Mouse (Mus musculus): ENCODE measurements around the gene Abca1.
A peak's percentile ranks its signal among the peaks of the same experiment; 100 is the strongest.

Gene Abca1

DNA sequence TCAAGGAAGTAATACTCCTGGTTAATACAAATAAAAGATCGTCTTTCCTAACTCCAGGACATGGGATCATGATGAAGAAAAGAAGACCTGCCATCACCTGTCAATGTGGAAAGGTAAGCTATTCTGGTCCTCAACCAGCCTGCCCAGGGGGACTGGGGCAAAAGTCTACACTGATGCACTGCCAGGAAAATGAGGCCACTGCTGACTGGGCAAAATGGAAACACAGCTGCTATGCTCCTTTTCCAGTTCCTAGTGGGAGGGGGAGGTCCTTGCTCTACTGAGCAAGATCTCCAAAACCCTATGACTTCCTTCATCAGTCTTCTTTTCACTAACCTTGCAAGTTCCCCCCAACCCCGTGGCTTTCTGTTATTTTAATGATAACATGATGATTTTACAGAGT is 73.1 kb downstream of the Abca1 start:
- DNase-seq (ENCODE audit: low spot score in 2 of 2) = no peak

DNA sequence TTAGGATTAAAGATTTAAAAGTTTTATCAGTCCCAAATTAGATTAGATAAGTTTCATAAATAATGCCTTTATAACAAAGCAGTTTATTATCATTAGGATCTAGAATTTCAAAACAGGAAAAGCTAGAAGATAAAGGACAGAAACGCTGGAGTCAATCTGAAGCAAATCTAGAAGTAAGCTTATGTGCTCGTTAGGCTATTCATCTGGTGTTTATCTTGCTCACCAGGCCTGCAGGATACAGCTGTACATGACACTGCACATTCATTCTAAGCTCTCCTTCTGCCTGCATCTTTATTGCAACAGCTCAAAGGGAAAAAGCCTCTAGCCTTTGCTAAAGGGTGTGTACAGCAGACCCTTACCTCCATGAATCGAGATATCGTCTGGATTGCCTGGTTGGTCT is 74.1 kb downstream of the Abca1 start:
- no peak for DNase-seq (ENCODE audit: low spot score in 2 of 2)

DNA sequence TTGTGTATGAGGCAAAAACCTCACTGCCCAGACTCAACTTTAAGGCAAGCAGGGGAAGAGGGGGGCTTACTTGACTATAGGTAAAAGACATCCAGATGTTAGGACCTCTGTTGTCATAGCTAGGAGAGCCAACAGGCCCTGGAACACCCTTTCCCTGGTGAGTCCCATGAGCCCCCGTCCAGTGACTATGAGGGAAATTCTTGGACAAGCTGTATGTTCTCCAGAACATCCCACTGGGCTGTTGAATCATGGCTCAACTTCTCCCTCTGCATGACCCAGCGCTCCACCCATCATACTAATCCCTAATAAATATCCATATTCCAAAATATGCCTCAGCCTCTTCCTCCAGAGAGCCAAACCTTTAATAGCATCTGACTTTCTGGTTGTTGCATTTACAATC is 76.6 kb downstream of the Abca1 start:
- no peak for DNase-seq (ENCODE audit: low spot score in 2 of 2)

DNA sequence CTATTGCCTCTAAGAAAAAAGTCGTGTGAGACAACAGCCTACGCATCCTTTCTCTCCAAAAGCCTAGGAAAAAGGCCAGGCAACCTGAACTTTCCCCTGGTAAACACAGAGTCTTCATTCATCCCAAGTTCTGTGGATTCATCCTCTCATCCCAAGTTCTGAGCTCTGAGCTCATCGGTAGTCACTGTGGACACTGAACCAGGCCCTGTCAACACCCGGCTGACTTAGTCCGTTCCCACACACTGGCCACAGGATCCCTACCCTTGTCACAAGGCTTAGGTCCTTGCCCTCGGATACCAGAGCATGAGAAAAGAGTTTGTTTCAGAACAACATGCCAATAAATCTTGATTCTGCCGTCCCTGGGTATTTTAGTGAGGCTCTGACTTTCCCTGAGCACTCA is 77.2 kb downstream of the Abca1 start:
- no peak for DNase-seq (ENCODE audit: low spot score in 2 of 2)

DNA sequence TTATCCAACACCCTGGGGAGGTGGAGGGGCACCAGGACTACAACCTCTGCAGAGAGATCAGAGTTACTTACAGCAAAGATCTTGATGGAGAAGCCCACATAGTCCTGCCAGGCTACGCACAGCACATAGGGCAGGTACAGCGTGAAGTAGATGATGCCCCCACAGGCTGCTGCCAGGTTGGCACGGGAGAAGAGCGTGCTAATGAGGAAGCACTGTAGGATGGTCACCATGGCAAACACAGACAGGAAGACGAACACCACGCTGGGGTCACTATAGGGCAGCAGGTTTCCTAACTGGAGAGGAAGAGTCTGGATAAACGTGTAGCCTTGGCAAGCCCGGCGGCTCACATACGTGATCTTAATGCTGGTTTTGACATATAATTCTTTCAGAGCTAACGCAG is 77.8 kb downstream of the Abca1 start:
- DNase-seq (ENCODE audit: low spot score in 2 of 2) = no peak

DNA sequence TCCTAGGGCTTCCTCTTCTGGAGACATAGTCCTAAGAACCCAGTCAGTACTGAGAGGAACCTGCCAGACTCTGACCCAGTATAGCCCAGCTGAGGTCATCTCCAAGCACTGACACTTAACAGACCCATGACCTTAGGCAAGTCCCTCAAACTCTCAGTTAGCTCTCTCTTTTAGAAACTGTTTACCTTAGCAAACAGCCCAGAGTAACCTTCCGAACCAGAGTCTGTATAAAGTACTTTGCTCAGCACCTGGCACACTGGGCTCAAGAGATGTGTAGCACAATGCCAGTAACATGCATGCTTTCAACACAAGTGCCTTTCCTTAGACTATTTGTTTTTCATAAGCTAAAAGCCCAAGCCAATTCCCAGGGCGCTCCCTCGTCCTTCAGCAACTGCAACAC is 79.4 kb downstream of the Abca1 start:
- DNase-seq (ENCODE audit: low spot score in 2 of 2) = no peak

DNA sequence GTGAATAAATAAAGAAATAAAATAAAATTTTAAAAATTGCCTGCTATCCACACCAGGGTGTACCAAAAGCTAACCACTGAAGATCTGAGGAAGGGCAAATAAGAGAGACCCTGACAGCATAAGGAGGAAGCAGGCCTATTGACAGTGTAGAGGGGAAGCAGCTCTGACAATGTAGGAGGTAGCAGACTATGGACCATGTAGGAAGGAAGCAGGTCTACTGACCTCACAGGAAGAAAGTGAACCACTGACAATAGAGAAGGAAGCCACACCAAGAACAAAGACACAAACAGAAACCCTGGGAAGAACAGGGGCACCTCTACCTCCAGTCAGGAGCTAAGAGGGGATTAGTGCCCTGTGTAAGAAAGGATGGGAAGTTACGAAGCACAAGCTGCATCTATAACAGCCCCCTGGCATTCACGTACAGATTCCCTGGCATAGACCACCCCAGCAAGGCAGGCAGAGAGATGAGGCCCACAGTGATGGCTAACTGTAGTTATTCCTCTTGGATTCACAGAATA is 80.8 kb downstream of the Abca1 start:
- DNase-seq (ENCODE audit: low spot score in 2 of 2) = no peak

DNA sequence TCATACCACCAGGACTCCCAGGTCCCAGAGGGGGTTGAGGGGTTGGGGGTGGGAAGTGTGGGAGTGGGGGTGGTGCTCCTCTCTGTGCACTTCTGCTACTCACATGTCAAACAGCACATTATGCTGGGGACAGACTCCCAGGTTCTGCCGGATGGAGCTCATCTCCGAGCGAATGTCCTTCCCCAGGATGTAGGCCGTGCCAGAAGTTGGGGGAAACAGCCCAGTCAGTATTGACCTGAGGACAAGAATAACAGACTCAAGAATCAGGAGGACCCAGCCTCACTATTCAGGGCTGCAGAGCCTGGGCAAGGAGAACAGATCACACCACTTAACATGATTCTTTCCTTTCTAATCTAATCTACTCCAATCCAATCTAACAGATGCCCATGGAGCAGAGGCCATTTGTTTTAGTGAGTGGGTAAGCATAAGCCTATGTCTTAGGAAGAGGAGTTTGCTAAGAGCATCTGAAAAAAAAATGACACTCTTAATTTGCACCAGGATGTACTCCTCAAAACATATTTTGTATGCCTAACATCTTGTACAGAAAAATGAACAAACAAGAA is 82.8 kb downstream of the Abca1 start:
- DNase-seq (ENCODE audit: low spot score in 2 of 2) = no peak

DNA sequence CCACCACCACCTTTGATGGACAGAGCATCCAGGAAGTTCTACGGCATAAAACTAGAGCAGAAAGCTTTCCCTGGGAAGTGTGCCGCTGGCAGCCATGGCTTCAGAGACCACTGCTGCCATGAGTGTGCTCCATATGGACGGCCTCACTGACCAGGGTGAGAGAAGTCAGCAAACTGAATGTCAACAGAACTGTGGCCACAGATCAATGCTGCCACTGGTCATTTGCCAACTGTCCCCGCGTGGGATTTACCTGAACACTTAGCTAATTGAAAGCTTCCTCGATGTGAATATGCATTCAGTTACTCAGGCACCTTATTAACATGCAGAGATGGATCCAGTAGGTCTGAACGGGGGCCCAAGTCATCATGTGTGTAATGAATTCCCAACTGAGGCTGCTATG is 86.7 kb downstream of the Abca1 start:
- DNase-seq (ENCODE audit: low spot score in 2 of 2) = no peak

DNA sequence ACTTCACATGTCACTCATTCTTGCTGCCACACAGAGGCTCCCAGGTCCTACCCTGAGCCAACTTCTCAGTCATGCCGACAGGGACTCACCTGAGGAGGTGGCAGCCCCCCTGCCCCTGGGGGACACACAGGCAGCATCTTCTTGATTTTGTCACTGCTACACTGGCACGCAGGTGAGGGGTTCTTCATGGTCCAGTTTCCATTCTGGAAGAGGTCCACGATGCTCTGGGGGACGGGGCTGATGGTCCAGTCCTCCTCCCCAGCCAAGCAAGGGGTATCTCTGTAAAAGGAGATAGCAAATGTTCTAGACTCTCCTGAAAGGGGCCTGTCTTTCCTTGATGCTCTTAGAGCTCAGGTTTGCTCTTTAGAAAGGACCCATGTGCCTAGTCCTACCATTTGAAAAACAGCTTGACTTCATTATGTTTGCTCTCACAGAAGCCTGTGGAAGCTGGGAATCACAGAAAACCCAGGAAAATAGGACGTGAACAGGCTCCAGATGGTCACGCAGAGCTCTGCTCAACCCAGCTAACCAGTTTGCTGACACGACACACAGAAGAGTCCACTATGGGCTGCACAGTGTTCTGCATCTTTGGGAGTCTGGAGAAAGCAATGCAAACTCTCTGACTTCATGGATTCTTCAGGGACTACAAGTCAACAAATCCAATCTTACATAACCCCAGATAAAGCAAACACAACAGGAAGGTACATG is 97.2 kb downstream of the Abca1 start:
- DNase-seq (ENCODE audit: low spot score in 2 of 2) = no peak

DNA sequence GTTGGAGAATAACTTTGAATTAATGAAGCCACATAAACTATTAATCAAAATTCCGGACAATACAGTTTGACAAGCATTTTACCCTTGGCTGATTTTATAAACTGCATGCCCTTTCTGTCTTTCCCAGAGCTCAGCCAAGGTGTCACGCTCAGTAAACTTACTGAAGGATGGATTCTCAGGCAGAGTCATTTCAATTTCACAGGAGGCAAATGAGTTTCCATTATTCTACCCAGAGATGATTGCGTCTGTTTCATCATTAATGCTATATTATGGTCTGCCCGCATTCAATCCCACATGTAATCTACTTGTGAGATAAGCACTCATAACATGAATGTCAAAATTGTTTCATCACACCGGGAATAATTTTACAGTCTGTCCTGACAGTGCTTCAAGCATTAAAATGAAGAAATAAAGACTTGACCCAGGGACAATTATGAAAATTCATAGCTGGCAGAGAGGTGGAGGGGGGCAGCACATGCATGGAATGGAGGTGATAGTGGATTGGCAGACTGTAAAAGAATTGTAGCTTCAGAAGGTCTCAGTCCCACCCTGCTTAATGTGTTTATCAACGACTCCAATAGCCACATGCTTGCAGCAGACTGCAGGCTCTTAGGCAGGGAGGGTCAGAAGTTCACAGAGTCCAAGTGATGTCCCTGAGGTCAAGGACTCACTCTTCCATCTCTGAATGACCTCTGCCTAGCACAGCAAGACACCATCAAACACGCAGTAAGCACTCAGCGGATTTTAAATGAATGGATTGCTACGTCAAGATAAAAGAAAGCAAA is 113.3 kb downstream of the Abca1 start:
- no peak for DNase-seq (ENCODE audit: low spot score in 2 of 2)

DNA sequence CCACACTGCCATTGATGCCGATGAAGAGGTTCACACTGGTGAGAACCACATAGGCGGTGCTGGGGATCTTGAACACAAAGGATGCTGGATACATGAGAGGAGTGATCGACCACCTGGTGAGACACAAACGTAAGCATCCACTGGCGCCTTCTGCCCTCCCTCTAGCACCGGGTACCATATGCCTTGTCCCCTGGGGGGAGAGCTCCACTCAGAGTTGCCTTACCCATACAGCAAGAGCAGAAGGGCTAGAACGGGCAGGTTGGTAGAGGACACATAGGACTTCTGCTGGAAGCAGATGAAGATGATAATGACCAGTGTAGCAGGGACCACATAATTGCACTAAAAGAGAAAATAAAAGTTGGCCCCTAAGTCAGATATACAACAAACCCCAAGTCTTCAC is 113.9 kb downstream of the Abca1 start:
- DNase-seq (ENCODE audit: low spot score in 2 of 2) = no peak

DNA sequence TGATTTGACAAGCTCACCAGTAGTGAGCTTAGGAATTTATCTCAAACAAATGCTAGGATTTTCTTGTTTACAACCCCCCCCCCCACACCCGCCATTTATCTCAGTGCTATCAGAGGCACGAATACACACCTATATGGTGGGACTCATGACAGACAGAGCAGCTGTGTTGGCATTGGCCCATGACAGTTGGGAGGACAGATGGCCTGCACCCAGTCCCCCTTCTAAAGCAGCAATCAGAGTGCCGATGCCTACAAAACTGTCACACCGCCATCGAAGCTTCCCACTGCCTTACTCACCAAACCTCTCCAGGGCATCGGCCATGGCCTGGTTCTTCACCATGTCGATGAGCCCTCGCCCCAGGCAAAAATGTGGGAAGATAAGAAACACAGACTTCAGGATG is 115.9 kb downstream of the Abca1 start:
- DNase-seq (ENCODE audit: low spot score in 2 of 2) = no peak

DNA sequence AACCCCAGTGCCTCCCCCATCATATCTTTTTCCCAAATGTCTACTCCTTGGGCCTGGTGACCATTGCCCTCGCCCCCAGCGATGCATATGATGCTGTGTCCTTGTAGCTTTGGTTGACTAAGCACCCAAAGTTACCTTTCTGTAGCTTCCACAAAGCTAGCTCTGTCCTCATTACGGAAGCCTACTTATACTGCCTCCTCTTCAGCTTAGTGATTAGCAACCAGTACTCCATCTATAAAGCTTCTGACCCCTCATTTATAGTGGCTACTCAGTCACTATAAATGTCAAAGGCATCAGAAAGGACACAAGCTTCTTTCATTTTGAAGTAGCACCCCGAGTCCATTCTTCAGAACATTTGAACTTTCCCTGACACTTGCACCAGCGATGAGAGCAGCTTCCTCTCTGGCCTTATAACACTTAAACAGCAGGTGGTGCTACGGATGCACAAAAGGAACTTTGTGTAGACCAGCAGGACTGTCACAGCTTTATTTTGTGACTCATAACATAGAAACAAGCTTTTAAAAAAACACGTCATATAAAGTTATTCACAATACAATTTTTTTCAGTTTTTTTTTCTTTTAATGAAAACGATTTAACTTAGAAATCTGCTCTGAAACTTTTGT is 129.3 kb downstream of the Abca1 start:
- no peak for DNase-seq (ENCODE audit: low spot score in 2 of 2)

DNA sequence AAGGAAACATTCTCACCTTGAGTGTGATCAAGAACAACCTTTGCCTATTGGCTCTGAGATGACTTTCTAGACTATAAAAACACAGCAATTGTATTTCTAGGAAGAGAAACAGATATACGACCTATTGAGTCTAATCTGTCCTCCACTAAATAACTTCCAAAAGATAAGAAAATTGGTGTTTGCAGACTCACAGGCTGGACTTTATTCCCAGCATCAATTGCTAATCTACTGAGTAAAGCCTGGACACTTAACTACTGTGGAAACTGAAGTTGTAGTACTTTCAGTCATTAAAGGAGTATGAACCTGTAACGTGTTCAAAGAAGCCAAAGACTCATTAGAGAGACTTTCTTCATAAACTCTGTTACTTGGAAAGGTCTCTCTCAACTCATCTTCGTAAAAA is 131.9 kb downstream of the Abca1 start:
- no peak for DNase-seq (ENCODE audit: low spot score in 2 of 2)

DNA sequence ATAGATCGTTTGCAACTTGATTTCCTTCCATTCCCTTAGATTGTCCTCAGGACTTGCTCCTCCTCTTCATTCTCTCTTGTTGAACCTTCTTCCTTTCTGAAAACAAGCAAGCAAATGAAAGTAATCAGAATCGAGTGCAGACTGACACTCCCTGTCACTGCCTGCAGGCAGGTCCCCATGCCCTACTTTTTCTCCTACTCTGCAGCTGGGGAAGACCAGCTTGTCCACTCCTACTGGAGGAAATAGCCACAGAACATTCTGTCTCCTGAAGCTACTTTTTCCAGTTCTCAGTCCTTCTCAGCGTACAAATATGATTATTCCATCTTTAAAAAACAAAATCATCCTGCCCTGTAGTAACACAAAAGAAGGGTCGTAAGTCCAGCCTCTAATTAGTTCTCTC is 135.3 kb downstream of the Abca1 start:
- no peak for DNase-seq (ENCODE audit: low spot score in 2 of 2)

DNA sequence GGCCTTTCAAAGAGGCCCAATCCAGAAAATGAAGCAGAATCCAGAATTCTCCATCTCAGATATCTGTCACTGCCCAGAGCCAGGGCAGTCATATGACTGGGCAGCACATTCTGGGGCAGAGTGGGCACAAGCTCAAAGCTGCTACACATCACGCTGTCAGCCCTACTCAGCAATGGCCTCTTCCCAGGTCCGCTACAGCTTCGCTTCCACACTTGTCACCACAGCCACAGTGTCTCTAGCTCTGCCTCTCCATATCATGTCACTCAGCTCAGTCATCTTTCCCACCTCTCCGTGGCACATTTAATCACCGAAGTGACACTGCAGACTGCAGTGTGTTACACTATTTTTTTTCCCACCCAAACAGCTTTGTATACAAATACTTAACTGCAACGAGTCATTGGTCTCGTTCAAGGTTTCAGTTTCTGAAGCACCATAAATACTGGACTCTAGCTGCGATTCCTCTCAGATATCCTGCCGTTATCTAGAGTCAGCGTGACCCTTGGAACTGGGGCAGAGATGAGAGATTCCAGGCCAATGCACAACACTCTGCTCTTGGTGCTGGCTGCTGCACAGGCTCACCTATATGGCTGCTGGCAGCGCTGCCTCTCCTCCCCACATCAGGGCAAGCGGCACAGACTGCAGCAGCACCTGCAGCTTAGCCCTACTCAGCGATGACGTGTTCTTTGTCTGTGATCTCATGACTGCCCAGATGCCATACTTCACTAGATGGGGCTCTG is 136.3 kb downstream of the Abca1 start:
- no peak for DNase-seq (ENCODE audit: low spot score in 2 of 2)

DNA sequence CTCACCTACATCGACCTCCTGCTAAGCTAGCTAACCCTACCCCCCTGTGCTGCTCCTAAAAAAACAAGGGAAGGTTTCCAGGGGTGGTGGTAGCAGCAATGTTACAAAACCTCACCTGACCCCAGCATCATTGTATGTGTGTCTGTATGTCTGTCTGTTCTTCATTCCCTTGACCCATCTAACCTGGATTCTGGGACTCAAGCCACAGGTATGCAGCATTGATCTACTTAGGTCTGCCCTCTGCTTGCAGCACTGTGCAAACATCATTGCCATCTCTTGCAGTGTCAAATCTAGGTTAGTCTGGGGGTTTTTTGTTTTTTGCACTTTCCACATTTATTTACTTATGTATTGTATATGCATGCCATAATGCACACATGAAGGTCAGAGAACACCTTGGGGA is 141.3 kb downstream of the Abca1 start:
- no peak for DNase-seq (ENCODE audit: low spot score in 2 of 2)

DNA sequence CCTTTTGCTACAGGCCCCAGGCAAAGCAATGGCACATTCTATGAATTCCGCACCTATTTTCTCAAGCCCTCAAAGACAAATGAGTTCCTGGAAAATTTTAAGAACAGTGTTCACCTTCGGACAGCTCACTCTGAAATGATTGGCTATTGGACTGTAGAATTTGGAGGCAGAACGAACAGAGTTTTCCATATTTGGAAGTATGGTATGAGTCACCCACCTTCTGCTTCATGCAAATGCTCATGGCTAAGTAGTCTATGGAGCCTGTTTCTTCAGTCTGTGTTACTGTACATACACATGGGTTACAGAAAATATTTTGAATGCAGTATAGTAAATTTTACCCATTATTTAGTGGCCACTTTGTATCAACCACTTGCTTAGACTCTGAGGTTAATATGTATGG is 144.7 kb downstream of the Abca1 start:
- no peak for DNase-seq (ENCODE audit: low spot score in 2 of 2)

DNA sequence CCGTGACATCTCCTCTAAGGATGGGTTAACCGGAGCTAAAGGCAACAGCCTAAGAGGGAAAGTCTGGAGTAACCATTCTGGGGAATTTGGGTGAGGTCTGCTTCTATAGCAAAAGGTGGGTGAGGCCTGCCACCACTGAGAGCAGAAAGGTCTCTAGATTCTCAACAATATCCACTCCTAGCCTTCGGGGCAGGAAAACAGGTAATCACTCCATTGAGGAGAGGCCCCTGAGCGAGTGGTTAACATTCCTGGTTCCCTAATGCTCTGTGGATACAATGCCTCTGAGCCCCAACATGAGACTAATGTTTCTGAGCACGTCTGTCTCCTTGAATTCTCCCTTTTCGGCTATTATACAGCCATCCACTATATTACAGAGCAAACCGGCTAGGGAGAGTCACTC is 145.3 kb downstream of the Abca1 start:
- DNase-seq (ENCODE audit: low spot score in 2 of 2) = no peak

DNA sequence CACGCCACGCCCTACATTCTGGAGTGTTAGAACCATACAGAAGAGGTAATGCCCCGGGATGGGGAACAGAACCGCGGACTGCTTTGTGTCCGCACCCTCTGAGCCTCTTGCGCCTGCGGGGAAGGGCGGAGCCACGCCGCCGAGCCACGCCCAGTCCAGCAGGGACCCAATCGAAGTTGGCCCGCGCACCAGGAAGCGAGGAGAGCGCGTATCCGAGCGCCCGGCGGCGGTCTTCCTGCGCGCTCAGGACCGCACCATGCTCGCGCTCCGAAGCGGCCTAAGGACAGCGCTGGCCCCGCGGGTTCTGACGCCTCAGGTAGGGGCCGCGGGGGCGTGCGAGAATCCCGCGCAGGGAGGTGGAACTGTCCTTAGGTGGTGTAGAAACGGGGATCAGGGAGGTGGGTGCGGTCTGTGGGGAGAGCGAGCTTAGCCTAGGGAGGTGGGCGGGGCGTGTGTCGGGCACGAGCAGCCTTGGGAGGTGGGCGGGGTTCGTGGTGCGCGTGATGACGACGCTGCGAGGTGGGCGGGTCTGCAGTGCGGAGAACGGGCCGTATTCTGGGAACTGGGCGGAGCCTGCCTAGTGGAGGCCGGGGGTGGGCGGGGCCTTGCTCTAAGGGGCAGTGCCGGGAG is 147.8 kb downstream of the Abca1 start, which contains the start of gene Nipsnap3b:
Gene Nipsnap3b (plus strand): TSS at position 149 of the 630 bp plus-strand sequence.
- peak; percentile 85 to 95 for DNase-seq (ENCODE audit: low spot score in 2 of 2)

All from left cerebral cortex, adult 9 months (tissue).